Mouse (Mus musculus) olfactory bulb, adult 2 months (tissue): ENCODE measurements around the gene Tm7sf3. TPM values are rescaled to one million over a fixed set of nuclear protein-coding genes. Genes with fewer than 3 reads are reported as not detected.
"Not testable (repeated sequence)": the region's sequence is repeated elsewhere in the genome, so short reads cannot be mapped to it uniquely, and the experiment has no call there.

Experiments used
- H3K27ac ChIP-seq: fragments of 200-500 bp; 2 replicates; pipeline ENCODE4 v1.5.1; 2012; ENCODE audit warnings: low read depth, low read length; ENCODE audit not compliant: insufficient read depth
- H3K4me1 ChIP-seq: fragments of 200-500 bp; 2 replicates; pipeline ENCODE4 v1.6.1; 2012; ENCODE audit warnings: low read length; ENCODE audit not compliant: control insufficient read depth, insufficient read depth
- H3K4me3 ChIP-seq: fragments of 200-500 bp; 2 replicates; pipeline ENCODE4 v1.5.1; 2012; ENCODE audit warnings: mild to moderate bottlenecking, low read depth, low read length, moderate library complexity; ENCODE audit not compliant: insufficient read depth
- CTCF ChIP-seq: fragments of 200-500 bp; IDR thresholded peaks from 2 replicates; pipeline ENCODE4 v1.5.1; 2012; ENCODE audit warnings: low read depth, mild to moderate bottlenecking, low read length, moderate library complexity; ENCODE audit not compliant: insufficient read depth
- POLR2A ChIP-seq: fragments of 200-500 bp; IDR thresholded peaks from 2 replicates; pipeline ENCODE4 v1.6.1; 2012; ENCODE audit warnings: mild to moderate bottlenecking, low read depth, low read length, moderate library complexity; ENCODE audit not compliant: insufficient read depth
- WGBS: fragments of 180-500 bp; shearing (Covaris S2); methylation state at CpG from one replicate; pipeline ENCODE4 v1.1.7; 2018; 5-methylcytosine and 5-hydroxymethylcytosine counted together
- polyA plus RNA-seq: library from polyadenylated mRNA; stranded (reverse); fragments of >200 nt; gene quantifications from 2 replicates; pipeline ENCODE4 v1.2.4, GENCODE M21; 2012; ENCODE audit warnings: low replicate concordance; ENCODE audit not compliant: missing spikeins, insufficient read depth, insufficient read length

Tm7sf3 gene
- polyA plus RNA-seq, 1 experiment: not detected

GRCm38 (mm10) chr6:146572073-146572472 lies 70.6 kb downstream of the Tm7sf3 start:
- Histone ChIP-seq H3K27ac (no peak overlapping the region), H3K4me1 (no peaks in the 10 kb centered on the region), H3K4me3 (no peak overlapping the region)
- TF ChIP-seq POLR2A (no peak), CTCF (no peak)

- not testable (repeated sequence) for H3K27ac ChIP-seq, H3K4me3 ChIP-seq, H3K4me1 ChIP-seq
- 83% methylated on average over 1 of the region's 1 CpGs for WGBS
Observed at GRCm38 (mm10) chr6:146562461-146562860, 80.2 kb downstream of the Tm7sf3 start.

Other genes with a start within 250 kb of the Tm7sf3 start
- 80.2 TPM in 1 of 2 replicates, not detected in the other for gene Itpr2, start 140.6 kb downstream of the Tm7sf3 start, polyA plus RNA-seq
- 217 TPM in 1 of 2 replicates, not detected in the other for gene Fgfr1op2, start 65.6 kb downstream of the Tm7sf3 start, polyA plus RNA-seq
- 567 TPM in 1 of 2 replicates, not detected in the other for gene Ints13, start 65.0 kb downstream of the Tm7sf3 start, polyA plus RNA-seq
- not detected in 2 replicates for gene Med21, start 277 bp downstream of the Tm7sf3 start, polyA plus RNA-seq
- gene Stk38l, start 82.2 kb upstream of the Tm7sf3 start, polyA plus RNA-seq: not detected in 2 replicates
- gene Arntl2, start 153.2 kb upstream of the Tm7sf3 start, polyA plus RNA-seq: not detected in 2 replicates
- gene Smco2, start 207.3 kb upstream of the Tm7sf3 start, polyA plus RNA-seq: not detected in 2 replicates
- gene Ppfibp1, start 245.7 kb upstream of the Tm7sf3 start, polyA plus RNA-seq: not detected in 2 replicates